Mouse (Mus musculus) left cerebral cortex, postnatal 14 days (tissue): ENCODE measurements around the gene Tpm1. TPM values are rescaled to one million over a fixed set of nuclear protein-coding genes. Genes with fewer than 3 reads are reported as not detected.

Experiments used
- DNase-seq, 2 experiments: peaks; one replicate each; pipeline ENCODE4 v3.0.0; 2021 to 2022; ENCODE audit warnings: low spot score in 2 of 2, mixed read lengths in 1 of 2
- intact Hi-C: fragments of 180-260 bp; cut with DNase I; formaldehyde crosslinking; loops from one replicate; pipeline ENCODE4 v1.15.1; 2025
- total RNA-seq, 2 experiments: library from RNA; stranded (reverse); gene quantifications; 2 replicates each; pipeline ENCODE4 v1.2.3; 2021

Gene Tpm1
- total RNA-seq, 2 experiments from 2014 or later = 204 to 207 TPM

- no peak for DNase-seq
- intact Hi-C loops = loop anchor here (5.0 kb wide), 1 partner anchor 124 kb away; no protein-coding TSS in a partner anchor
Observed at GRCm38 (mm10) chr9:67048483-67049085, 622 bp downstream of the Tpm1 start.

GRCm38 (mm10) chr9:67047606-67048482, 1.4 kb downstream of the Tpm1 start:
- intact Hi-C loops = loop anchor here (5.0 kb wide), 1 partner anchor 124 kb away; no protein-coding TSS in a partner anchor

GRCm38 (mm10) chr9:67046881-67047605, 2.2 kb downstream of the Tpm1 start:
- DNase-seq = no peak
- intact Hi-C loops = loop anchor here (5.0 kb wide), 1 partner anchor 125 kb away; no protein-coding TSS in a partner anchor

More at GRCm38 (mm10) chr9:67047606-67048482, 1.4 kb downstream of the Tpm1 start:
- no peak for DNase-seq

- DNase-seq = no peak
- intact Hi-C loops = loop anchor here (1.0 to 5.0 kb wide), 2 partner anchors 126 to 167 kb away; no protein-coding TSS in a partner anchor
Observed at GRCm38 (mm10) chr9:67045966-67046602, 3.1 kb downstream of the Tpm1 start.

- no peak for DNase-seq
- intact Hi-C loops = loop anchor here (1.0 to 5.0 kb wide), 2 partner anchors 127 to 168 kb away; no protein-coding TSS in a partner anchor
Observed at GRCm38 (mm10) chr9:67045306-67045675, 3.9 kb downstream of the Tpm1 start.

GRCm38 (mm10) chr9:67044551-67045305, 4.5 kb downstream of the Tpm1 start:
- DNase-seq = peak; percentile 84 to 89
- intact Hi-C loops = loop anchor here (1.0 to 5.0 kb wide), 3 partner anchors 128 to 228 kb away; no protein-coding TSS in a partner anchor

- intact Hi-C loops = loop anchor here (1.0 to 5.0 kb wide), 2 partner anchors 42 to 229 kb away; no protein-coding TSS in a partner anchor
- DNase-seq = peak; percentile 100
Observed at GRCm38 (mm10) chr9:67043231-67044199, 5.7 kb downstream of the Tpm1 start.

- no peak for DNase-seq
- intact Hi-C loops = loop anchor here (1.0 to 5.0 kb wide), 2 partner anchors 42 to 229 kb away; no protein-coding TSS in a partner anchor
Observed at GRCm38 (mm10) chr9:67042813-67043207, 6.4 kb downstream of the Tpm1 start.

- DNase-seq = no peak
- intact Hi-C loops = loop anchor here (5.0 kb wide), 1 partner anchor 230 kb away; no protein-coding TSS in a partner anchor
Observed at GRCm38 (mm10) chr9:67041840-67042812, 7.1 kb downstream of the Tpm1 start.

GRCm38 (mm10) chr9:67040963-67041839, 8.0 kb downstream of the Tpm1 start:
- intact Hi-C loops = loop anchor here (5.0 kb wide), 1 partner anchor 231 kb away; no protein-coding TSS in a partner anchor
- no peak for DNase-seq

GRCm38 (mm10) chr9:67039867-67040266, 9.3 kb downstream of the Tpm1 start:
- DNase-seq = no peak
- intact Hi-C loops = loop anchor here (5.0 kb wide), 1 partner anchor 232 kb away; no protein-coding TSS in a partner anchor

- intact Hi-C loops = no loop called here
- DNase-seq = no peak
Observed at GRCm38 (mm10) chr9:67038686-67039085, 10.5 kb downstream of the Tpm1 start.

GRCm38 (mm10) chr9:67037666-67038065, 11.5 kb downstream of the Tpm1 start:
- no peak for DNase-seq
- intact Hi-C loops = no loop called here

GRCm38 (mm10) chr9:67036527-67037118, 12.6 kb downstream of the Tpm1 start:
- intact Hi-C loops = no loop called here
- no peak for DNase-seq
